Mouse (Mus musculus): ENCODE results near the gene Sept9. TPM values are rescaled to one million over a fixed set of nuclear protein-coding genes. Genes with fewer than 3 reads are reported as not detected.

The Sept9 gene
- polyA plus RNA-seq, 1 experiment = 45.3 TPM

DNA sequence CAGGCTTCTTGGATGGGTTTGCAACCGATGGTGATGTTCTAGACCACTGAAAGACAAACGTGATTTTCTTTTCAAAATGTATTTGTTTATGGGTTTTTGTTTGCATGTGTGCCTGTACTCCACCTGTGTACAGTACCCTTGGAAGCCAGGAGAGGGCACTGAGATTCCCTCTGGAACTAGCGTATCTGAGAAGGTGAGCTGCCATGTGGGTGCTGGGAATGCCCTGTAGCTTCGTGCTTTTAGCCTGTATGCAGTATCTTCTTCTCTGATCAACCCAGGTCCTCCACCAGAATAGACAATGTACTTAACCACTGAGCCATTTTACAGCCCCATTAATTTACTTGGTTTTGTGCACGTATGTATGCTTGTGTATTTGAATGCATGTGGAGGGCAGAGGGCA is 15.6 kb upstream of the Sept9 start:
- Histone ChIP-seq H3K4me1 (ENCODE audit: control insufficient read depth, insufficient read depth, insufficient read length) (no peaks in the 10 kb centered on the region), H3K27ac (ENCODE audit: insufficient read depth, low read length) (no peak overlapping the region), H3K27me3 (ENCODE audit: control insufficient read depth, insufficient read depth, low read length) (no peaks in the 10 kb centered on the region), H3K4me3 (ENCODE audit: extremely low read depth, insufficient read depth, insufficient read length) (no peak overlapping the region), H3K36me3 (ENCODE audit: control insufficient read depth, insufficient read depth, low read length) (no peaks in the 10 kb centered on the region)
- WGBS = 85% methylated on average over 5 of the region's 5 CpGs
- TF ChIP-seq CTCF (IDR thresholded peaks at IDR 0.05; ENCODE audit: extremely low read depth, insufficient read depth, insufficient read length, insufficient replicate concordance) (no peak), POLR2A (IDR thresholded peaks at IDR 0.05; ENCODE audit: low read depth, low read length) (no peak)
- DNase-seq (ENCODE audit: low read depth in 1 of 2, low spot score in 2 of 2) = no peak

DNA sequence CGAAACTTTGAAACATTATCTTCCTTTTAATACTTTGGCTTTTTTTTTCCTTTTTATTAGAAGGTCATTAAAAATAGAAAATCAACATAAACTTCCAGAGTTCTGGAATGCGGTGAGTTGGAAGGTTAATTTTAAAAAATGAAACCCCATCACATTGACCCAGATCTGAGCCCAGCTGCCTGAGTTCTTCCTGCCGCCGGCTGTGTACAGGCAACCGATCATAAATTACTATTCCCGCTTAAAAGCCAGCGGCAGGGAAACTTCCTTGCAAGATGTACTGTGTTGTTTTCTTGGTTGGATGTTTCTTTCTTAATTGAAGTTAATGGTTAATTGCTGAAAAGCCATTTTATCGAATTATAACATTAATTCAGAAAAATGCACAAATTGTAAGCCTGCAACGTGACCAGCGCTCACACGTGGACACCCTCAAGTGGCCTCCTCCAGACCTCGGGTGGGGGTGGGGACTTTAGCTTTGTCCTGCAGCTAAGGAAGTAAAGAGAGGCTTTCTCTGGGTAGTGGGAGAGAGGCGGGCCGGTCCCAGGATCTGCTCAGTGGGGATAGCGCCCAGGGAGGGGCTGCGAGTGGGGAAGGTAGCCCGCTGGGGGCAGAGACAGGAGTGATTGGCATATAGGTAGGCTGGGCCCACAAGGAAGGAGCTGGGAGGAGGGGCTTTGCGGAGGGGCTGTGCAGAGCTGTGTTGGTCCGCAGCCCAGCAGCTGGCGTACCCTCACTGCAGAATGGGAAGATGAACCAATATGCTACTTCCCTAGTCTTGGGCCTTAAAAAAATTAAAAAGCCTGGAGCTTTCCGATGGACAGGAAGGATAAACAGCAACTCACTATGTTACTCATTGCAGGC is 14.2 kb upstream of the Sept9 start:
- no peaks in the 10 kb centered on the region for H3K27me3 ChIP-seq (ENCODE audit: control insufficient read depth, insufficient read depth, low read length)
- no peak overlapping the region for H3K27ac ChIP-seq (ENCODE audit: insufficient read depth, low read length)

DNA sequence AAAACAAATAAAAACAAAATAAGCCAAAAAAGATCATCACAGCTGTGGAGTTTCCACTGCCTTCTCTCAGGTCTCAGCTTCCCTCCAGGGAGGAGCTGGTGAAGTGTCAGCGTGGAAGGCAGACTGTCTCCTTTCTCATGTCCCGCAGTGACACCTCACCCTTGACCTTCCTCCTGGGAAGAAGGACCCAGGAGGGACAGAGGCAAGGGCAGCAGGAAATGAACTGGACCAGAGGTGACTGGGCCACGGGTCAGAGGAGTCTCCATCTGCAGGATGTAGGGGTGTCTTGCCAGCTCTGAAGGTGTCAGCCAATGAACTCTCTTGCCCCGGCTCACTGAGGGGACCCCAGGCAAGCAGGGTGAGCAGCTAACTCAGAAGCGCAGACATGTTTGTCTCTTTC is 7.9 kb upstream of the Sept9 start:
- H3K27ac ChIP-seq (ENCODE audit: insufficient read depth, low read length) = no peak overlapping the region
- H3K27me3 ChIP-seq (ENCODE audit: control insufficient read depth, insufficient read depth, low read length) = no peaks in the 10 kb centered on the region
- H3K36me3 ChIP-seq (ENCODE audit: control insufficient read depth, insufficient read depth, low read length) = no peaks in the 10 kb centered on the region
- no peaks in the 10 kb centered on the region for H3K4me1 ChIP-seq (ENCODE audit: control insufficient read depth, insufficient read depth, insufficient read length)
- TF ChIP-seq POLR2A (IDR thresholded peaks at IDR 0.05; ENCODE audit: low read depth, low read length) (no peak), CTCF (IDR thresholded peaks at IDR 0.05; ENCODE audit: extremely low read depth, insufficient read depth, insufficient read length, insufficient replicate concordance) (no peak)
- WGBS = 75% methylated on average over 5 of the region's 5 CpGs
- DNase-seq (ENCODE audit: low read depth in 1 of 2, low spot score in 2 of 2) = no peak
- no peak overlapping the region for H3K4me3 ChIP-seq (ENCODE audit: extremely low read depth, insufficient read depth, insufficient read length)

More for the DNA sequence above, 14.2 kb upstream of the Sept9 start:
- WGBS = 56% methylated on average over 21 of the region's 21 CpGs
- TF ChIP-seq CTCF (IDR thresholded peaks at IDR 0.05; ENCODE audit: extremely low read depth, insufficient read depth, insufficient read length, insufficient replicate concordance) = no peak
- TF ChIP-seq POLR2A (IDR thresholded peaks at IDR 0.05; ENCODE audit: low read depth, low read length) = no peak
- H3K4me1 ChIP-seq (ENCODE audit: control insufficient read depth, insufficient read depth, insufficient read length) = no peaks in the 10 kb centered on the region
- DNase-seq (ENCODE audit: low read depth in 1 of 2, low spot score in 2 of 2) = no peak
- H3K4me3 ChIP-seq (ENCODE audit: extremely low read depth, insufficient read depth, insufficient read length) = no peak overlapping the region
- no peaks in the 10 kb centered on the region for H3K36me3 ChIP-seq (ENCODE audit: control insufficient read depth, insufficient read depth, low read length)

DNA sequence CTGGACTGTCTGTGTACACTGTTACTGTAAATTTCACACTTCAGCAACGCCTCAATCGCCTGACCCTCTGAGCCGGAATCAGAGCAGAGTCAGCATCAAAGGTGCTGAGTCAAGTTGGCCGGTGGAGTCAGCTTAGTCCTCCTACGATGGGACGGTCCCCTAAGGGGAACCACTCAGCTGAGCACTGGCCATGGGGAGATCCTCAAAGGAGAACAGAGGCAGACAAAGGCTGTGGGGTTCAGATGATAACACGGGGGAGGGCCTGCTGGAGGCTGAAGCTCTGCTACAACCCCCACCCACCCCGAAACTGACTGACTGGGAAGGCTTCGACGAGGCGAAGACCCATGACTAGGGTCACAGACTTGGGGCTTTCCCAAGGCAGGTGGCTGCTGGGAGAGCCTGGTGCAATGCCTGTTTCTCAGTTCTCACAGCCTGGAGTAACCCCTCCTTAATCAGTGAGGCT is 5.0 kb upstream of the Sept9 start:
- no peak for DNase-seq (ENCODE audit: low read depth in 1 of 2, low spot score in 2 of 2)
- H3K4me3 ChIP-seq (ENCODE audit: extremely low read depth, insufficient read depth, insufficient read length) = no peak overlapping the region
- peaks cover 2% of the 10 kb centered on the region; the same call in 1 of the 2 replicates for H3K4me1 ChIP-seq (ENCODE audit: control insufficient read depth, insufficient read depth, insufficient read length)
- TF ChIP-seq POLR2A (IDR thresholded peaks at IDR 0.05; ENCODE audit: low read depth, low read length) = no peak
- TF ChIP-seq CTCF (IDR thresholded peaks at IDR 0.05; ENCODE audit: extremely low read depth, insufficient read depth, insufficient read length, insufficient replicate concordance) = no peak
- H3K27ac ChIP-seq (ENCODE audit: insufficient read depth, low read length) = no peak overlapping the region
- no peaks in the 10 kb centered on the region; the same call in 1 of the 2 replicates for H3K27me3 ChIP-seq (ENCODE audit: control insufficient read depth, insufficient read depth, low read length)
- no peaks in the 10 kb centered on the region for H3K36me3 ChIP-seq (ENCODE audit: control insufficient read depth, insufficient read depth, low read length)
- 49% methylated on average over 11 of the region's 11 CpGs for WGBS

DNA sequence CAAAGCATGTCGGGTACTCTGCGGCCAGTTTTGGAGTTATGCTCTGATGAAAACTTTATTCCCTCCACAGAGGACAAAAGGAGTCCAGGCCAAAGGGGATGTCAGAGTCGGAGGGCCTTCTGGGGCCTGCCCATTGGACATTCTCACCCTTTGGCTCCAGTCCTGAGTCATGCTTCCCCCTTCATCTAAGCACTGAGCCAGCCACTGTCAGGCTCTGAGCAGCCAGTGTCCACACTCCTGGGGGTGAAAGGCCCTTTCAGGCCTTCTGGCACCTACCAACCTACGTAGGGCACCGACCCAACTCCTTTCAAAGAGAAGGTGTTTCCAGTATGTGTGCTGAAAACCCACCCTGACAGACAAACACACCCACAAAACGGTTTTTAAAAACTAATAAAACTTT is 3.8 kb upstream of the Sept9 start:
- 85% methylated on average over 6 of the region's 6 CpGs for WGBS
- no peak overlapping the region for H3K27ac ChIP-seq (ENCODE audit: insufficient read depth, low read length)

DNA sequence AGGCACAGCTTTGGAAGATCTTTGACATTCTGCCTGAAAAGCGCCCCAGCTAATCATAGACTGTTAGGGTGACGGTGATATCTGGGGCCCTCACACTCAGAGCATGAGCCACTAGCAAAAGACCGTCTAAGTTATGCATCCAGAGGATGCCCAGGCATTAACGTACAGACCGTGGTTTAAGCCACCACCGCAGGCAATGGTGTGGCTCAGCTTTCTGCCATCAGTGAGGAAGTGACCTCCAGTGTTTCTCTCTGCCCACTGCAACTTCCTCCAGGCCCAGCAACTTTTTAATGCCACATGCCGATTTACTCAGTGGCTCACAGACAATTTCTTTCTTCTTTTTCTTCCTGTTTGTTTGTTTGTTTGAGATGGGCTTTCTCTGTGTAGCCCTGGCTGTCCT is 2.8 kb upstream of the Sept9 start:
- TF ChIP-seq CTCF (IDR thresholded peaks at IDR 0.05; ENCODE audit: extremely low read depth, insufficient read depth, insufficient read length, insufficient replicate concordance) = no peak
- no peak for TF ChIP-seq POLR2A (IDR thresholded peaks at IDR 0.05; ENCODE audit: low read depth, low read length)
- no peaks in the 10 kb centered on the region for H3K36me3 ChIP-seq (ENCODE audit: control insufficient read depth, insufficient read depth, low read length)
- no peak for DNase-seq (ENCODE audit: low read depth in 1 of 2, low spot score in 2 of 2)
- no peaks in the 10 kb centered on the region; the same call in 1 of the 2 replicates for H3K27me3 ChIP-seq (ENCODE audit: control insufficient read depth, insufficient read depth, low read length)
- WGBS = 29% methylated on average over 7 of the region's 7 CpGs
- peaks cover 2% of the 10 kb centered on the region; the same call in 1 of the 2 replicates for H3K4me1 ChIP-seq (ENCODE audit: control insufficient read depth, insufficient read depth, insufficient read length)
- no peak overlapping the region for H3K27ac ChIP-seq (ENCODE audit: insufficient read depth, low read length)
- no peak overlapping the region for H3K4me3 ChIP-seq (ENCODE audit: extremely low read depth, insufficient read depth, insufficient read length)

More for the DNA sequence above, 3.8 kb upstream of the Sept9 start:
- Histone ChIP-seq H3K36me3 (ENCODE audit: control insufficient read depth, insufficient read depth, low read length) (no peaks in the 10 kb centered on the region), H3K27me3 (ENCODE audit: control insufficient read depth, insufficient read depth, low read length) (no peaks in the 10 kb centered on the region; the same call in 1 of the 2 replicates), H3K4me1 (ENCODE audit: control insufficient read depth, insufficient read depth, insufficient read length) (peaks cover 2% of the 10 kb centered on the region; the same call in 1 of the 2 replicates), H3K4me3 (ENCODE audit: extremely low read depth, insufficient read depth, insufficient read length) (no peak overlapping the region)
- no peak for DNase-seq (ENCODE audit: low read depth in 1 of 2, low spot score in 2 of 2)
- no peak for TF ChIP-seq CTCF (IDR thresholded peaks at IDR 0.05; ENCODE audit: extremely low read depth, insufficient read depth, insufficient read length, insufficient replicate concordance)
- TF ChIP-seq POLR2A (IDR thresholded peaks at IDR 0.05; ENCODE audit: low read depth, low read length) = no peak

DNA sequence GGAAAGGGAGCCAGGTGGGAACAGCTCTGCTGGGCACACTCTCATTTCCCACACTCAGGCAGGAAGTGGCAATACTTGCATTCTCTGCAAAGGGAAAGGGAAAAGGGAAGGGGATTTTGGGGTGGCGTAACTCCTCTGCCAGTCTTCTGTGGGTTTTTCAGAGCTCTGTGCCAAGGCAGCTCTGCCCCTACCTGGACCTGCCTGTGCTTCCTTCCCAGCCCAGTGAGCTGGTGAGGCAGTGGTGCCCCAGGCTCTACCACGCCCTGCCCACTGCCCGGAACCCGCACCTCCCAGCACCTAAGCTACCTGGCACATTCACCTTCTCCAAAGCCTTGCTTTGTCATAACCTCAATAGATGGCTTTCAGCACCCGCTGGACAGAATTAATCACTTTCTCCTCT is 1.3 kb upstream of the Sept9 start:
- no peaks in the 10 kb centered on the region; the same call in 1 of the 2 replicates for H3K27me3 ChIP-seq (ENCODE audit: control insufficient read depth, insufficient read depth, low read length)
- H3K4me3 ChIP-seq (ENCODE audit: extremely low read depth, insufficient read depth, insufficient read length) = no peak overlapping the region
- H3K36me3 ChIP-seq (ENCODE audit: control insufficient read depth, insufficient read depth, low read length) = no peaks in the 10 kb centered on the region
- peaks cover 2% of the 10 kb centered on the region; the same call in 1 of the 2 replicates for H3K4me1 ChIP-seq (ENCODE audit: control insufficient read depth, insufficient read depth, insufficient read length)
- no peak for TF ChIP-seq CTCF (IDR thresholded peaks at IDR 0.05; ENCODE audit: extremely low read depth, insufficient read depth, insufficient read length, insufficient replicate concordance)
- WGBS = 48% methylated on average over 5 of the region's 5 CpGs
- no peak for DNase-seq (ENCODE audit: low read depth in 1 of 2, low spot score in 2 of 2)
- H3K27ac ChIP-seq (ENCODE audit: insufficient read depth, low read length) = no peak overlapping the region
